Mouse (Mus musculus) lung, postnatal 10 days (tissue): ENCODE measurements around the gene Dnajc15.

Source experiments
- DNase-seq: peaks from one replicate; pipeline ENCODE4 v3.0.0; 2021

The Dnajc15 gene

GRCm38 (mm10) chr14:77853951-77854350 lies 21.0 kb downstream of the Dnajc15 start:
- no peak for DNase-seq

GRCm38 (mm10) chr14:77849852-77850251 lies 25.1 kb downstream of the Dnajc15 start:
- no peak for DNase-seq

- no peak for DNase-seq
These were observed 26.6 kb downstream of the Dnajc15 start for GRCm38 (mm10) chr14:77848349-77848748.

- no peak for DNase-seq
These were observed 28.7 kb downstream of the Dnajc15 start for GRCm38 (mm10) chr14:77846206-77846605.

- DNase-seq = no peak
These were observed 29.4 kb downstream of the Dnajc15 start for GRCm38 (mm10) chr14:77845479-77845878.

GRCm38 (mm10) chr14:77840574-77840973 lies 34.4 kb downstream of the Dnajc15 start:
- no peak for DNase-seq

GRCm38 (mm10) chr14:77840078-77840477 lies 34.8 kb downstream of the Dnajc15 start:
- no peak for DNase-seq

- no peak for DNase-seq
These were observed 38.1 kb downstream of the Dnajc15 start for GRCm38 (mm10) chr14:77836794-77837193.

- no peak for DNase-seq
These were observed 42.6 kb downstream of the Dnajc15 start for GRCm38 (mm10) chr14:77832359-77832758.

- DNase-seq = no peak
These were observed 43.0 kb downstream of the Dnajc15 start for GRCm38 (mm10) chr14:77831936-77832335.

GRCm38 (mm10) chr14:77829673-77830072 lies 45.3 kb downstream of the Dnajc15 start:
- no peak for DNase-seq

GRCm38 (mm10) chr14:77825891-77826290 lies 49.0 kb downstream of the Dnajc15 start:
- DNase-seq = no peak

- no peak for DNase-seq
These were observed 49.8 kb downstream of the Dnajc15 start for GRCm38 (mm10) chr14:77825121-77825520.

GRCm38 (mm10) chr14:77819841-77820240 lies 55.1 kb downstream of the Dnajc15 start:
- no peak for DNase-seq

- no peak for DNase-seq
These were observed 57.4 kb downstream of the Dnajc15 start for GRCm38 (mm10) chr14:77817561-77817960.

- DNase-seq = peak; percentile 67
These were observed 60.0 kb downstream of the Dnajc15 start for GRCm38 (mm10) chr14:77814935-77815334.

GRCm38 (mm10) chr14:77812890-77813289 lies 62.0 kb downstream of the Dnajc15 start:
- no peak for DNase-seq

- DNase-seq = no peak
These were observed 63.5 kb downstream of the Dnajc15 start for GRCm38 (mm10) chr14:77811466-77811865.

GRCm38 (mm10) chr14:77807836-77808235 lies 67.1 kb downstream of the Dnajc15 start:
- DNase-seq = no peak

GRCm38 (mm10) chr14:77806345-77806744 lies 68.6 kb downstream of the Dnajc15 start:
- DNase-seq = no peak

GRCm38 (mm10) chr14:77802268-77802630 lies 72.7 kb downstream of the Dnajc15 start:
- DNase-seq = no peak

- DNase-seq = no peak
These were observed 73.2 kb downstream of the Dnajc15 start for GRCm38 (mm10) chr14:77801571-77802267.

- DNase-seq = no peak
These were observed 78.4 kb downstream of the Dnajc15 start for GRCm38 (mm10) chr14:77796506-77796905.

GRCm38 (mm10) chr14:77795240-77795639 lies 79.7 kb downstream of the Dnajc15 start:
- DNase-seq = no peak

- DNase-seq = no peak
These were observed 80.5 kb downstream of the Dnajc15 start for GRCm38 (mm10) chr14:77794285-77794949.
